Comparison of ENCODE assay signal across 23 mouse cellular contexts in genomic region chr11:59460459-59460858, GRCm38 (mm10). TPM values are rescaled to one million over a fixed set of nuclear protein-coding genes. Genes with fewer than 3 reads are reported as not detected.
DNase-seq lines count a peak whose midpoint lies in the region.
"Had no signal": no experiment of that assay in that cellular context is flagged by ENCODE, and none has a peak within 500 bp of the region (broad histone marks: within the 10 kb centered on the region; RNA-seq: fewer than 3 reads in every experiment).

No protein-coding gene starts in this region.

- peak; percentile 81 for DNase-seq in heart, adult 11 months
- no peak for DNase-seq in heart, embryonic 10.5 days (ENCODE audit: low spot score)
- DNase-seq in testis, postnatal 10 days (ENCODE audit: low spot score) = peak; percentile 32
- no peak for DNase-seq in testis, postnatal 14 days (ENCODE audit: low spot score)
- DNase-seq in limb, embryonic 10.5 days (ENCODE audit: low spot score) = peak; percentile 21
- DNase-seq in right cerebral cortex, postnatal 14 days = no peak
- no peak for DNase-seq in urinary bladder, adult 2 months (ENCODE audit: low spot score)
- DNase-seq: adrenal gland, adult 2 months; adrenal gland, postnatal 10 days; adrenal gland, postnatal 25 days; B cell, adult 2 months; cerebellum, adult 11 months; cerebellum, adult 18-20 months; cerebellum, adult 8-10 months; cerebellum, adult 9-11 months; cerebellum, postnatal 14 days; cerebellum, postnatal 36 days; embryo, embryonic 11 days had no signal

- H3K36me3 ChIP-seq in heart, embryonic 10.5 days = peaks cover 79% of the 10 kb centered on the region
- peaks cover 89% of the 10 kb centered on the region for H3K36me3 ChIP-seq in limb, embryonic 10.5 days

- peaks cover 15% of the 10 kb centered on the region for H3K4me1 ChIP-seq in heart, embryonic 10.5 days
- no peaks in the 10 kb centered on the region for H3K4me1 ChIP-seq in limb, embryonic 10.5 days
- H3K4me1 ChIP-seq: forebrain, embryonic 13.5 days; forebrain, embryonic 15.5 days had no signal

- H3K27ac ChIP-seq in heart, embryonic 10.5 days = no peak overlapping the region
- H3K27ac ChIP-seq in limb, embryonic 10.5 days = no peak overlapping the region
- H3K27ac ChIP-seq: embryonic facial prominence, embryonic 13.5 days; forebrain, embryonic 13.5 days; forebrain, embryonic 15.5 days had no signal

- 93% methylated on average over 2 of the region's 2 CpGs for WGBS in heart, embryonic 10.5 days
- WGBS in limb, embryonic 10.5 days = 94% methylated on average over 2 of the region's 2 CpGs

- no peak overlapping the region for H3K4me3 ChIP-seq in heart, embryonic 10.5 days
- no peak overlapping the region for H3K4me3 ChIP-seq in limb, embryonic 10.5 days
- H3K4me3 ChIP-seq: embryonic facial prominence, embryonic 13.5 days; embryonic facial prominence, embryonic 15.5 days; forebrain, embryonic 13.5 days; forebrain, embryonic 15.5 days had no signal

- no peaks in the 10 kb centered on the region for H3K27me3 ChIP-seq in heart, embryonic 10.5 days (ENCODE audit: insufficient read depth, poor library complexity, severe bottlenecking)
- H3K27me3 ChIP-seq in limb, embryonic 10.5 days (ENCODE audit: low read depth, poor library complexity, severe bottlenecking) = no peaks in the 10 kb centered on the region
- H3K27me3 ChIP-seq: CH12.LX; embryonic facial prominence, embryonic 13.5 days; embryonic facial prominence, embryonic 15.5 days; forebrain, embryonic 13.5 days; forebrain, embryonic 15.5 days had no signal

- H3K9me3 ChIP-seq in heart, embryonic 10.5 days = peaks cover 21% of the 10 kb centered on the region
- H3K9me3 ChIP-seq in limb, embryonic 10.5 days (replicated peaks) = peaks cover 9% of the 10 kb centered on the region

RNA-seq across cellular contexts. Expression of gene Snap47, which starts 9.5 kb away (rescaled TPM):
- 120 and 123 TPM in 2 replicates for polyA plus RNA-seq in heart, embryonic 10.5 days (2016; fragmentation: Nextera tagmentation; extraction: Ambion mirVana)
- polyA plus RNA-seq in limb, embryonic 10.5 days (2016; fragmentation: Nextera tagmentation; extraction: Ambion mirVana) = 106 and 122 TPM in 2 replicates
- 61.7 and 66.2 TPM in 2 replicates for polyA plus RNA-seq in urinary bladder, adult 2 months (2012; rRNA removed)

RNA-seq across cellular contexts. Expression of gene Jmjd4, which starts 10.6 kb away (rescaled TPM):
- 14.5 and 15.3 TPM in 2 replicates for polyA plus RNA-seq in heart, embryonic 10.5 days (2016; fragmentation: Nextera tagmentation; extraction: Ambion mirVana)
- 16.8 and 21.8 TPM in 2 replicates for polyA plus RNA-seq in limb, embryonic 10.5 days (2016; fragmentation: Nextera tagmentation; extraction: Ambion mirVana)
- 5.3 and 5.9 TPM in 2 replicates for polyA plus RNA-seq in urinary bladder, adult 2 months (2012; rRNA removed)

RNA-seq across cellular contexts. Expression of gene Zfp867, which starts 11.8 kb away (rescaled TPM):
- polyA plus RNA-seq in heart, embryonic 10.5 days (2016; fragmentation: Nextera tagmentation; extraction: Ambion mirVana) = 5.2 and 5.9 TPM in 2 replicates
- 5.7 and 7.9 TPM in 2 replicates for polyA plus RNA-seq in limb, embryonic 10.5 days (2016; fragmentation: Nextera tagmentation; extraction: Ambion mirVana)
- 5.6 and 6.2 TPM in 2 replicates for polyA plus RNA-seq in urinary bladder, adult 2 months (2012; rRNA removed)

Comparison
In these comparisons a context has a peak if more than half of its experiments do, and no peak if none do; other contexts are left out.
1. DNase-seq: peak in heart, adult 11 months (single experiment), testis, postnatal 10 days (single experiment) and limb, embryonic 10.5 days (single experiment); none in heart, embryonic 10.5 days (single experiment), testis, postnatal 14 days (single experiment), right cerebral cortex, postnatal 14 days (single experiment) and urinary bladder, adult 2 months (single experiment).